Mouse (Mus musculus) olfactory bulb, adult 2 months (tissue): ENCODE measurements around the gene Lzts2. TPM values are rescaled to one million over a fixed set of nuclear protein-coding genes. Genes with fewer than 3 reads are reported as not detected.

Experiments
- H3K27ac ChIP-seq: fragments of 200-500 bp; 2 replicates; pipeline ENCODE4 v1.5.1; 2012; ENCODE audit warnings: low read depth, low read length; ENCODE audit not compliant: insufficient read depth
- H3K4me1 ChIP-seq: fragments of 200-500 bp; 2 replicates; pipeline ENCODE4 v1.6.1; 2012; ENCODE audit warnings: low read length; ENCODE audit not compliant: control insufficient read depth, insufficient read depth
- H3K4me3 ChIP-seq: fragments of 200-500 bp; 2 replicates; pipeline ENCODE4 v1.5.1; 2012; ENCODE audit warnings: mild to moderate bottlenecking, low read depth, low read length, moderate library complexity; ENCODE audit not compliant: insufficient read depth
- CTCF ChIP-seq: fragments of 200-500 bp; IDR thresholded peaks from 2 replicates; pipeline ENCODE4 v1.5.1; 2012; ENCODE audit warnings: low read depth, mild to moderate bottlenecking, low read length, moderate library complexity; ENCODE audit not compliant: insufficient read depth
- POLR2A ChIP-seq: fragments of 200-500 bp; IDR thresholded peaks from 2 replicates; pipeline ENCODE4 v1.6.1; 2012; ENCODE audit warnings: mild to moderate bottlenecking, low read depth, low read length, moderate library complexity; ENCODE audit not compliant: insufficient read depth
- WGBS: fragments of 180-500 bp; shearing (Covaris S2); methylation state at CpG from one replicate; pipeline ENCODE4 v1.1.7; 2018; 5-methylcytosine and 5-hydroxymethylcytosine counted together
- polyA plus RNA-seq: library from polyadenylated mRNA; stranded (reverse); fragments of >200 nt; gene quantifications from 2 replicates; pipeline ENCODE4 v1.2.4, GENCODE M21; 2012; ENCODE audit warnings: low replicate concordance; ENCODE audit not compliant: missing spikeins, insufficient read depth, insufficient read length

The Lzts2 gene
- polyA plus RNA-seq, 1 experiment = not detected

DNA sequence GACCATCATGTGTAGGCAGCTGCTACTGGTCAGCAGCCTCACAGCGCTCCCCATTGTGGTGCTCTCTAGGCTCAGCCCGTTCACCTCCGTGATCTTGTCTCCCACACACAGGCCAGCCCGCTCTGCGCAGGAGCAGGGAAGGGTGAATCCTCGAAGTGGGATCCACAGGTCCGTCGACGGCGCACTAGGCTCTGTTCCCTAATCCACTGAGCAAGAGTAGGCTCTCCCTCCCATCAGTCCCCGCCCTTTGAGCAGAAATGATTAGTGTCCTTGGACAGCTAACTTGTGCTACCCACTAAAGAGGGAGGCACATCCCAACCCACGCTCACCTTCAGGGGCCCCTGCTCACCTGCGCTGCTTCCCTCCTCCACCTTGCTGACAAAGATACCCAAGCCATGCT lies 26.0 kb downstream of the Lzts2 start:
- H3K4me1 ChIP-seq = no peaks in the 10 kb centered on the region
- H3K27ac ChIP-seq = no peak overlapping the region
- 73% methylated on average over 13 of the region's 13 CpGs for WGBS
- no peak for TF ChIP-seq POLR2A
- H3K4me3 ChIP-seq = no peak overlapping the region

DNA sequence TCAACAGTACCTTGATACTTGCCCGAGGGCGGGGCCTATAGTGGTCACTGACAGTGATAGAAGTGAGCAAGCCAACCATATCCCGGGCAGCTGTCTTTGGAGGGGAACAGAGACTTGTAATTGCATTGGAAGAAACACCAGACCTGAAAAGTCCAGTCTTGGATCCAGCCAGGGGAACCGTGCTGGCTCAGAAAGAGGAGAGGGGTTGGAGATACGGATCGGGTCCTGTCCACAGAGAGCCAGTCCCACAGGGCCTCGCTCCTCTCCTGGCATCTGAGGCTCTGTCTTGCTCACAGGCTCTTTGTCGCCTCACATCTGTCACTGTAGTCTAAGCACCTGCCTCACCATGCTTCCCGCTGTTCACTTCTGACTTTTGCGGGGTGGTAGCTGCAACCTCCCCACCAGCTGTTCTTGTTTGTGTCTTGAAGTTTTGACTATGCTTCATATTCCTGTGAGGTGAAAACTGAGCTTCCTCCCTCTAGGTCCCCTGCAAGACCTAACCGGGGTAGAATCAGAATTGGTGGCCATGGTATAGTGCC lies 30.2 kb downstream of the Lzts2 start:
- Histone ChIP-seq H3K4me3 (no peak overlapping the region), H3K27ac (no peak overlapping the region), H3K4me1 (peaks cover 20% of the 10 kb centered on the region)
- TF ChIP-seq CTCF (no peak), POLR2A (no peak)
- 81% methylated on average over 11 of the region's 11 CpGs for WGBS

DNA sequence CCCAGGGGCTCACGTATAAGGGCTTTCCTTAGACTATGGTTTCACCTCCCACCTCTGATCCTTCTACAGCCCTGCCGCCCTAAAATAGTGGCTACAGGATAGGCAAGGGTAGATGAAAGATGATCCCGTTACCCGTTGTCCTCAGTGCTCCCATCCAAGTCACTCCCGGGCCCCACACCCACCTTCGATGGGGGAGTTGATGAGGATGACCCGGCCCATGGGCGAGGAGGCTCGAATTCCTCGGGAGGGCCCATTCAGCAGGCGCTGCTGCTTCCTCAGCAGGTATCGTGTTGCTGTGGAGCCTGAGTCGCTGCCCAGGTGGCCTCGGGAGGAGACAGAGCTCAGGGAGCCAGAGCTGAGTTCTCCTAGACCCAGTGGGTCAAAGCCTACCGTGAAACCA lies 31.0 kb downstream of the Lzts2 start:
- 67% methylated on average over 15 of the region's 15 CpGs for WGBS
- Histone ChIP-seq H3K4me1 (peaks cover 26% of the 10 kb centered on the region), H3K4me3 (no peak overlapping the region), H3K27ac (no peak overlapping the region)
- TF ChIP-seq CTCF (no peak), POLR2A (no peak)

DNA sequence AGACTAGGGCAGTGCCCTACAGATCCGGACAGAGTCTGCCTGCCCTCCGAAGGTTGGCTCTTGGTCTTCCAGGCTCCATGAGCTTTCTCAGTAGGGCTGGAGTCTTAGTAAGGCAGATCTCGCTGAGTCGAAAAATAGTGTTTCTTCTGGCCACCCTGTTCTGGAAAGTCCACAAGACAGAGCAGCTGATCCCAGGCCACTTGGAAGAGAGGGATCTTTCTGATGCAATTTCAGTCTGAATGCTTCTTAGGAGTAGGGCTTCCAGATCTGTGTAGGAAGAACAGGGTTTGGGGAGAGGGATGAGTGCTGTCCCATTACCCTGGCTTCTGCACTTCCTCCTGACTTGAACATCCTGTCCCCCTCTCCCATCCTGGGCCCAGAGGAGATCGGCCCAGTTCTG lies 31.4 kb downstream of the Lzts2 start, which contains the start of gene Pdzd7:
Gene Pdzd7, minus strand, starts transcription at position 67 of the 400 bp plus-strand sequence.
- Histone ChIP-seq H3K27ac (peak within 1 kb of the TSS; percentile 96), H3K4me3 (peak within 1 kb of the TSS; percentile 61), H3K4me1 (peaks cover 28% of the 10 kb centered on the region)
- WGBS = 92% methylated on average over 5 of the region's 5 CpGs
- TF ChIP-seq POLR2A (no peak), CTCF (no peak)

DNA sequence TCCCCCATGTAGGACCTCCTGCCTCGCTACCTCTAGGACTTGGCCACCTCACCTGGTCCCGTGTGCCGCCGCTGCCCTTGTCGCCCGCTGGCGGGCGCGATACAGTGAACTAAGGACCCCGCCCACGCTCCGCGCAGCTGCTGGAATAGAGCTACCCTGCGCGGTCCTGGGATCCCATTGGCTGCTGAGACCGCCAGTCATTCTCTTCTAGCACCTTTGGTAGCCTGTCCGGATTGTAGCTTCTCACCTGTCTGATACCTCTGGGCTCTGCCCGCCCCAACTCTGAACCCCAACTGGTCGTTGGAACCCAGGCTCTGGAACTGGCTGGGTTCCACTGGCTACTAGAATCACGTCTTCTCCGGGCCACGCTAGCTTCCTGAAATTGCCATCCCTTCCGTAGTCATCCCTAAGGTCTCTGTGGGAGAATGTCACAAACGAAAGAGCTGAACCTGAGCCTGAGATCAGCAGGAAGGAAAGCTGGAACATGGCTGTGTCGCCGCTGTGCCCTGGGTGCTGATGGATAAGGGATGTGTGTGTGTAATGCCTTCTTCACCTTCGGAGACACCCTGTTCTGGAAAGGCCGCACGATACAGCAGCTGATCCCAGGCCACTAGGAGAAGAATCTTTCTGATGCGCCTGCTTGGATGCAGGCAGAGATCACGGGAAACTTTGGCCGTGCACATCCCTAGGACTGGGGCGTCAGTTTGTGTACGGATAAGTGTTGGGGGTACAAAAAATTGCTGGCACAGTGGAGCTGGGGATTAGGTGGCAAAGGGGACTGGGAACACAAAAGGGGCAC lies 32.5 kb downstream of the Lzts2 start:
- TF ChIP-seq CTCF (no peak), POLR2A (no peak; the same call in none of the 2 replicates)
- under 1% methylated on average over 34 of the region's 34 CpGs for WGBS
- H3K27ac ChIP-seq = peak overlapping the region; percentile 96
- peaks cover 31% of the 10 kb centered on the region for H3K4me1 ChIP-seq
- H3K4me3 ChIP-seq = peak overlapping the region; percentile 61

DNA sequence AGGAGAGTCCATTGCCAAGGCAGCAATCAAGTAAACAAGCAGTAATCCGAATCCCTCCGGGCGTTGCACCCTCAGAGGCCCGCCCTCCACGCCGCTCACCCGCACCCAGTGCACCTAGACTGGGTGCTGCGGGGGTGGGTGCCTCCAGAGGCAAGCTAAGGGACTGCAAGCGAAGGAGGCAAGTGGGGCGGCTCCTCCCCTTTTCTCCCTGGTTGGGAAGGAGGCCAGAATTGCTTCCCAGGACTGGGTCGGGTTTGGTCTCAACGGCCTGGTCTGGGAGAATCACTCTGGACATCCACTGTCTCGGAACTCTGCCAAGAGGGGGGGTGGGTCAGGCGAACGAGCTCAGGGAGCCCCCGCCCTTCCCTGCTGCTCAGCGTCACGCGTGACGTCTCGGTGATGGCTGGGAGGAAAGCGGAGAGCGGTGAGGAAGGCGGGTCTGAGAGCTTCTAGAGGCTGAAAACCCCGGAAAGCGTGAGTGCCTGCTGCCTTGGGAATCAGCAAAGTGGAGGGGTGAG lies 33.3 kb downstream of the Lzts2 start, which contains the start of gene Sfxn3:
Gene Sfxn3, plus strand, starts transcription at position 87 of the 518 bp plus-strand sequence.
- peak within 1 kb of the TSS; percentile 61 for H3K4me3 ChIP-seq
- WGBS = under 1% methylated on average over 26 of the region's 26 CpGs
- H3K27ac ChIP-seq = peak within 1 kb of the TSS; percentile 96
- peaks cover 31% of the 10 kb centered on the region for H3K4me1 ChIP-seq
- TF ChIP-seq CTCF (peak; percentile 76; the same call in 1 of the 2 replicates), POLR2A (peak; percentile 60)

DNA sequence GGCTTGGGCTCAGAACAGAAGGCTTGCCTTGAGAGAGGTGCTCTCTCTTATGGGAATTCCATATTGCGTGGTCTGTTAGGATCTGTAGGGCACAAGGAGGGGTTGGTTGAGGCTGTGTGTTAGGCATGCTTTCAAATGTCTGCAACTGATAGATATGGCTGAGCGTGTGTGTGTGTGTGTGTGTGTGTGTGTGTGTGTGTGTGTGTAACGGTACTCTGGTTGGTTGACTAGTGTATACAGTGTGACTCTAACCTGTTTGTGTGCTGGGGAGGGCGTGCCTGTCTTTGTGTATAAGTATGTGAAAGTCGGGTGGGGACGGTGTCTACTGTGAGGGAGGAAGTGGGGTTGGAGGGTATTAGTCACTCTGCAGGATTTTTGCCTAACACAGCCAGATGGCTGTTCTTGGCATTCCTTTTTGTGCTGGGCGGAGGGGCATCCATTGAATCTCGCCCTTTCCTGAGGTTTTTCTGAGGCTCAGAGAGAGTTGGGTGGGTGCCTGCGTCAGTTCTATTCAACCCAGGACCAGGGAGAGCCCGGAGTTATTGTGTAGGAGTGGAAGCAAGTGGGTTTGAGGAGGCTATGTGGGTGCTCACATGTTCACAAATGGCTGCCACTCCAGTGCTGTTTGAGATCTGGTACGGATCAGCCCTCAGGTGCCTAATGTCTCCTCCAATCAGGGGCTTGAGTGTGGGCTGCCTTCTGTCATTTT lies 33.9 kb downstream of the Lzts2 start:
- 2% methylated on average over 11 of the region's 11 CpGs for WGBS
- peak overlapping the region; percentile 61 for H3K4me3 ChIP-seq

DNA sequence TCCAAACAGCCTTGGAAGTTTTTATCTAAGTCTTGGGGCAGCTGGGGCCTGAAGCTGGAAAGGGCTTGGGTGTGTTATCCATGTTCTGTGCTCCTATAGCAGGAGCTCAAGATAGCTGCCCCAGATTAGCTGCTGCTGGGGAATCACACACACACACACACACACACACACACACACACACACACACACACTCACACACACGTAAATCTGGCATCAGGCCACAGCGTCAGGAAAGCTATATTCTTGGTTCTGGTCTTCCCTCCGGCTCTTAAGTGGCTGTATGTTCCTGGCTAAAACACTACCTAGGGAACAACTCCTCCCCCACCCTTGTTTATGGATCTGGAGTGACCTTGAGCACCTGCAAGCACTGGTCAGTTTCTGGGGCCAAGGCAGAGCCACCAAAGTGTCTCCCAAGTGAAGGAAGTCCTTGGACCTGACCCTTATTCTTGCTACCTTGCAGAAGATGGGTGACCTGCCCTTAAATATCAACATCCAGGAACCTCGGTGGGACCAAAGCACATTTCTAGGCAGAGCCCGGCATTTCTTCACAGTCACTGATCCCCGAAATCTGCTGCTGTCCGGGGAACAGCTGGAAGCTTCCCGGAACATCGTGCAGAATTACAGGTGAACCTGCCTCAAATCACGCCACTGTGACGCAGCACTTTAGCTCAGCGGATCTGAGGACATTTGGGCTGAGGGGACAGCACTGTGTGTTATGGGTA lies 34.6 kb downstream of the Lzts2 start:
- WGBS = 59% methylated on average over 12 of the region's 12 CpGs
- Histone ChIP-seq H3K4me1 (peaks cover 34% of the 10 kb centered on the region), H3K27ac (peak overlapping the region; percentile 96), H3K4me3 (peak overlapping the region; percentile 61)
- TF ChIP-seq POLR2A (no peak), CTCF (no peak)

More for the DNA sequence above, 33.9 kb downstream of the Lzts2 start:
- TF ChIP-seq CTCF = no peak
- no peak for TF ChIP-seq POLR2A
- Histone ChIP-seq H3K27ac (peak overlapping the region; percentile 96), H3K4me1 (peaks cover 31% of the 10 kb centered on the region)
